Mouse (Mus musculus) embryo, embryonic 10 days (tissue): ENCODE measurements around the gene Ugt2b35.
"Not testable (repeated sequence)": the region's sequence is repeated elsewhere in the genome, so short reads cannot be mapped to it uniquely, and the experiment has no call there.

Source experiments
- DNase-seq: peaks from one replicate; pipeline ENCODE4 v3.0.0-alpha.2; 2015; ENCODE audit warnings: low spot score

Ugt2b35 gene

GRCm38 (mm10) chr5:87000395-87001073, at the start of gene Ugt2b35:
Gene Ugt2b35, plus strand, starts transcription at chr5:87000860.
- DNase-seq, result no peak

GRCm38 (mm10) chr5:86960504-86960903, 40.2 kb upstream of the Ugt2b35 start:
- DNase-seq, result no peak

- DNase-seq, result no peak
These were observed 38.9 kb upstream of the Ugt2b35 start for GRCm38 (mm10) chr5:86961587-86962358.

GRCm38 (mm10) chr5:86962849-86963248, 37.8 kb upstream of the Ugt2b35 start:
- not testable (repeated sequence) for DNase-seq

DNA sequence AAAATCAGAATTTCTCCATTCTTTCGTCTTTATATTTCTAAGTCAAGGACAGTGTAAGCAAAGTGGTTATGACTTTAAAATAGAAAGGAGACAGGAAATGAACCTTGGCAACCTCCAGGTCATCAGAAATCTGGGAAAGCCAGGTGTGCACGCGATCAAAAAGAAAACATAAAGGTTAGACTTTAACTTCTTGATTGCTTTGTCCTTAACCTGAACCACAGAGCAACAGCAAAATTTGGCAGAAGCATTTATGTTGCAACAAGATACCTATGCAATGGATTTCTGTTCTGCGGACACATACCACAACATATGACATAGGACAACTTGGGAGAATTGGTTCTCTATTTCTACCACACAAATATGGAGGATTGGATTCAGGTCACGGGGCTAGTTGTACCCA, 33.4 kb upstream of the Ugt2b35 start:
- DNase-seq, result not testable (repeated sequence)

DNA sequence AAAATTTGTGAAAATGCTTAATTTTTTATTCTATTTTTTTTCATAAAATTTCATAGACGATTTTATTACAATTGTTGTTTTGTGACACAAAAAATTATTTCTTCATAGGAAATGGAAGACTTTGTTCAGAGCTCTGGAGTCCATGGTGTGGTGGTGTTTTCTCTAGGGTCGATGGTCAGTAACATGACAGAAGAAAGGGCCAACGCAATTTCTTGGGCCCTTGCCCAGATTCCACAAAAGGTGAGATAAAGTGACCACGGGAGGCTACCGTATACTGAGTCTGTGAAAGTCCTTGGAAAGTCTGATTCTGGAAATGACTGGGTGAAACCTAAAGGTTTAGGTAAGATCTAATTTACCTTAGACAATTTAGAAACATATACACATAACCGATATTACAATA, 4.1 kb downstream of the Ugt2b35 start:
- no peak for DNase-seq

- DNase-seq, result no peak
These were observed 14.8 kb downstream of the Ugt2b35 start for GRCm38 (mm10) chr5:87015477-87015876.

- DNase-seq, result no peak
These were observed 26.7 kb downstream of the Ugt2b35 start for GRCm38 (mm10) chr5:87027359-87027758.

DNA sequence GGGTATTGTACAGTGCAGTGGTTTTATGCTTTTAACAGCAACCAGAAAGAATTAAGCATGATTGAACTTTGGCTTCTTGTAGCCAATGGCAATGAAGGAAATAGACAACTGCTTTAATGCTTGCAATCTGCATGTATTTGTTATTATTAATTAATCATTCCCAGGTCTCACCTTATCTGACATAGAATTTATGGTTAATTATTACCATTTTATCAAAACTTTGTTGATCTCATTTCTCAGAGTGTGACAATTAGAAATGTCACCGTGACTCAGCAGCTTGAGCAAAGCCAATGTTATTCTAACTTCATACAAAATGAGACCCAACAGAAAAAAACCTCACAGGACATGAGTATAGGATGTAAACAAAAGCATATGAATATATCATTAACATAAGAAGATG, 30.0 kb downstream of the Ugt2b35 start:
- no peak for DNase-seq
